ENCODE assay signal across 12 mouse cellular contexts in the genomic region with DNA sequence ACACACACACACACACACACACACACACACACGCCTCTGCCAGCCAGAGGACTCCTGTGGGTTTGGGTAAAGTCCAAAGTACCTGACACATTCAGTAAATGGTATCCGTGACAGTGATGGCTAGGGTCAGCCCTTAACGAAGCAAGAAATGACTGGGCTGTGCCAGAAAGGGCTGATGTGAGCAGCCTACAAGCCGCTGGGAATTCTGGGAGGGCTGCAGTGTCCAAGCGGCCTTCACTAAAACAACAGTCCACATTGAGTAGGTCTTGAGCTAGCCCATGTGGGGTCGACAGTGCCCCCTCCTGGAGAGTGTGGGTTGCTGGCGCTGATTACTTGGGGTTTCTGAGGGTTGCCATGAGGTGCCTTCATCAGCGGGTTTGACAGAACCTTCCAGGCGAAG. TPM values are rescaled to one million over a fixed set of nuclear protein-coding genes. Genes with fewer than 3 reads are reported as not detected.
DNase-seq lines count a peak whose midpoint lies in the region; ATAC-seq lines count a peak whose summit lies in the region.
"Had no signal": no experiment of that assay in that cellular context is flagged by ENCODE, and none has a peak within 500 bp of the region (broad histone marks: within the 10 kb centered on the region; RNA-seq: fewer than 3 reads in every experiment).

No protein-coding gene starts in this region.

- no peak for ATAC-seq in kidney, embryonic 14.5 days (ENCODE audit: low FRiP score, low TSS enrichment)
- ATAC-seq: Patski had no signal

- WGBS in kidney, embryonic 14.5 days: 79% methylated on average over 9 of the region's 9 CpGs
- WGBS in limb, embryonic 10.5 days: 70% methylated on average over 9 of the region's 9 CpGs

- H3K27me3 ChIP-seq in kidney, embryonic 14.5 days (ENCODE audit: control insufficient read depth, insufficient read depth, low read length): no peaks in the 10 kb centered on the region
- no peaks in the 10 kb centered on the region for H3K27me3 ChIP-seq in limb, embryonic 10.5 days (ENCODE audit: low read depth, poor library complexity, severe bottlenecking)
- H3K27me3 ChIP-seq: Patski had no signal

- no peaks in the 10 kb centered on the region for H3K9me3 ChIP-seq in kidney, embryonic 14.5 days (ENCODE audit: control insufficient read depth, low read length)
- H3K9me3 ChIP-seq in limb, embryonic 10.5 days (replicated peaks): no peaks in the 10 kb centered on the region

- H3K36me3 ChIP-seq in kidney, embryonic 14.5 days (ENCODE audit: control insufficient read depth, insufficient read depth, low read length): no peaks in the 10 kb centered on the region
- H3K36me3 ChIP-seq in limb, embryonic 10.5 days: no peaks in the 10 kb centered on the region

- H3K4me1 ChIP-seq in kidney, embryonic 14.5 days (ENCODE audit: control insufficient read depth, insufficient read depth, low read length): peaks cover 15% of the 10 kb centered on the region; the same call in 1 of the 2 replicates
- peaks cover 67% of the 10 kb centered on the region for H3K4me1 ChIP-seq in limb, embryonic 10.5 days

- H3K9ac ChIP-seq in kidney, embryonic 14.5 days (ENCODE audit: low read depth, low read length): no peak overlapping the region

- H3K4me2 ChIP-seq in kidney, embryonic 14.5 days (replicated peaks; ENCODE audit: low read depth, low read length): no peak overlapping the region

- DNase-seq in kidney, adult 11 months: peak; percentile 76
- peak; percentile 14 to 15 for DNase-seq in B cell, adult 2 months
- peak; percentile 37 for DNase-seq in brain, adult 2 months (ENCODE audit: low read depth, low spot score)
- no peak for DNase-seq in limb, embryonic 10.5 days (ENCODE audit: low spot score)
- no peak for DNase-seq in right cerebral cortex, postnatal 10 days (ENCODE audit: low spot score in 2 of 2)
- no peak for DNase-seq in neural tube, embryonic 10.5 days (ENCODE audit: extremely low spot score, low spot score)
- no peak for DNase-seq in adrenal gland, postnatal 25 days
- DNase-seq: heart, adult 11 months had no signal

- H3K27ac ChIP-seq in kidney, embryonic 14.5 days (ENCODE audit: low read depth, low read length): no peak overlapping the region
- peak overlapping the region; percentile 82; the same call in 1 of the 2 replicates for H3K27ac ChIP-seq in limb, embryonic 10.5 days
- H3K27ac ChIP-seq: macrophage had no signal

- no peak overlapping the region for H3K4me3 ChIP-seq in kidney, embryonic 14.5 days (ENCODE audit: low read length)
- no peak overlapping the region for H3K4me3 ChIP-seq in limb, embryonic 10.5 days
- H3K4me3 ChIP-seq: erythroblast, embryonic 14.5 days had no signal

RNA-seq across cellular contexts. Expression of gene Clmn, which starts 33.8 kb away (rescaled TPM):
- polyA plus RNA-seq in kidney, embryonic 14.5 days (2014; fragmentation: Nextera tagmentation; extraction: Ambion mirVana): 3.3 and 5.3 TPM in 2 replicates
- polyA plus RNA-seq in limb, embryonic 10.5 days (2016; fragmentation: Nextera tagmentation; extraction: Ambion mirVana): 2.0 and 3.0 TPM in 2 replicates
- 8.5 and 12.4 TPM in 2 replicates for total RNA-seq in adrenal gland, postnatal 25 days (2021)
- polyA plus RNA-seq: macrophage had no signal

Comparison
In these comparisons a context has a peak if more than half of its experiments do, and no peak if none do; other contexts are left out.
1. DNase-seq: peak in kidney, adult 11 months (single experiment), B cell, adult 2 months (2 of 2) and brain, adult 2 months (single experiment); none in limb, embryonic 10.5 days (single experiment), right cerebral cortex, postnatal 10 days (0 of 2), neural tube, embryonic 10.5 days (single experiment) and adrenal gland, postnatal 25 days (single experiment).